Mouse (Mus musculus) heart, postnatal 10 days (tissue): Measurements from ENCODE around the gene Slc29a4. TPM values are rescaled to one million over a fixed set of nuclear protein-coding genes. Genes with fewer than 3 reads are reported as not detected.

Source experiments
- DNase-seq, 2 experiments: peaks; one replicate each; pipeline ENCODE4 v3.0.0; 2021
- intact Hi-C: fragments of 180-260 bp; cut with DNase I; formaldehyde crosslinking; loops from one replicate; pipeline ENCODE4 v1.15.1; 2025
- total RNA-seq, 2 experiments: library from RNA; stranded (reverse); gene quantifications; 2 replicates each; pipeline ENCODE4 v1.2.3; 2021

Gene Slc29a4
- 1 to 10 TPM; 1.1 to 1.5 TPM for total RNA-seq

DNA sequence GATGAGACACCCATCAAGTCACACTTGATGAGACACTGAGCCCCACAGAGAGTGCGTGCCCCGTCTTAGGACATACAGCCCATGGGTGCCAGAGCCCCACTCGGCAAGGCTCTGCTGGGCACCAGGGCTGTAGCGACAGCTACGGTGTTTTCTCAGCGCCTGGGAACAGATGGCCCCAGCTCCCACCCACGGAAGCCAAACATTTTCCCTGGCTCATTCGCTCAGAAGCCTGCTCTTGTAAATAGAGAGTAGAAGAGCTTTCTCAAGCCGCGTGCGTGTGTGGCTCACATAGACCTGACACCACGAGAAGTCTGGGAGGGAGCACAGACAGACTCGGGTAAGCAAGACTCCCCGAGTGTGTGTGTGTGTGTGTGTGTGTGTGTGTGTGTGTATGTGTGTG, at the start of gene Slc29a4:
Gene Slc29a4, plus strand, starts transcription at position 265 of the 400 bp plus-strand sequence.
- intact Hi-C loops, result no loop called here
- DNase-seq, result no peak

DNA sequence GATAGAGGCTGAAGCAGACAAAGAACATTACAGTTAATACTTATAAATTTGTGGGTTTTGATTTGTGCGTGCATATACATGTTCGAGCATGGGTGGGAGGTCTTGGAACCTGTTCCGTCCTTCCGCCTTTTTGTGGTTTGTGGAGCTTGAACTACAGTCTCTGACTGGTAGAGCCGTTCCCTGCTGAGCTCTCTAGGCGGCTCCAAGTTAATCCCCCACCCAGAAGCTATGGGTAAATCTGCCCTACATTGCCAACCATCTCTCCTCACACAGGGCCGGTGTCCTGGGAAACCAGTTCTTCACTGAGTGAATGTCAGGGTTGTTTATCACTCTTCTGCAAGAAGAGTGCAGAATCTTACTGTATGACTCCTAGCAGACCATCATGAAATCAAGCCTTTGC, 44.1 kb upstream of the Slc29a4 start:
- DNase-seq, result no peak
- intact Hi-C loops, result no loop called here

DNA sequence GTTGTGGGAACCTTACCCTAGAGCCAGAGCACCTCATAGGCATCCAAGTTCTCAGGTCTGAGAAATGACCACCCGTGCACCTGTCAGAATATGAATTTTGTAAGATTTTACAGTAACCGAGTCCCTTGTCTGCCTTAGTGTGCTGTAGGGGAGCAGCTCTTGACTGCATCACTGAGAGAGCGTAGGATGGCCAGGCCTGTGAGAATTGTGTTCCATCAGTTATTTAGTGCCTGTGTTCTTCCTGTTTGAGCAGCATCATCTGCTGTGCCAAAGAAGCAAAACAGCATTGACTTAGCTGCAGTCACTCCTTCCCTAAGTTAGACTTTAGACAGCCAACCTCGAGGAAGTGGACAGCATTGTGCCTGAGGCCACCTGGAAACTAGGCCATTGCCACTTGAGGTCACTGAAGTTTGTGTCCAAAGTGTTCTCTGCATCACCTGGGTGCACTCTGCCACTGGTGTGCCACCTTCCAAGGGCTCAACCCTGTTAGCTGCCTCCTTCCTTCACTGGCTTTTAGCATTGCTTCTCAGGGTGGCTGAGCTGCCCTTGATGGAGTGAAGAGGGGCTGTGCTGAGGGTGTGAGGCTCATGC, 42.8 kb upstream of the Slc29a4 start:
- intact Hi-C loops, result no loop called here
- no peak for DNase-seq

DNA sequence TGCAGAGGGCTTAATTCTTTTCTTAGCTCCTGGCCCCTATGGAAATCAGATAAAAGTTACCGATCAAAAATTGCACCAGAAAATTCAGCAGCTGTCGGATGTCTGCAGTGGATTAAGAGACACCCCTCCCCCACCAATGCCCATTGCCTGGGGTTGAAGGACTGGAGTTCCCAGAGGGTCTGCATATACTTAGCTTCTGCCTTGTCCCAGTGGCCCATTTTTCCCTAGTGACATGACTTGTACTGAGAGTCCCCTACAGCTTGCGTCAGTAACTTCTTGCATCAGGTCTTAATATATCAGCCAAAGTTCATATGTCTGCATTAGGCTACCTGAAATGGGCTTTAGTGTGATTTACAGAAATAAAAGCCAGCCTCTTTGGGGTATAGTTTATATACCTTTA, 41.9 kb upstream of the Slc29a4 start:
- DNase-seq, result no peak
- intact Hi-C loops, result no loop called here

DNA sequence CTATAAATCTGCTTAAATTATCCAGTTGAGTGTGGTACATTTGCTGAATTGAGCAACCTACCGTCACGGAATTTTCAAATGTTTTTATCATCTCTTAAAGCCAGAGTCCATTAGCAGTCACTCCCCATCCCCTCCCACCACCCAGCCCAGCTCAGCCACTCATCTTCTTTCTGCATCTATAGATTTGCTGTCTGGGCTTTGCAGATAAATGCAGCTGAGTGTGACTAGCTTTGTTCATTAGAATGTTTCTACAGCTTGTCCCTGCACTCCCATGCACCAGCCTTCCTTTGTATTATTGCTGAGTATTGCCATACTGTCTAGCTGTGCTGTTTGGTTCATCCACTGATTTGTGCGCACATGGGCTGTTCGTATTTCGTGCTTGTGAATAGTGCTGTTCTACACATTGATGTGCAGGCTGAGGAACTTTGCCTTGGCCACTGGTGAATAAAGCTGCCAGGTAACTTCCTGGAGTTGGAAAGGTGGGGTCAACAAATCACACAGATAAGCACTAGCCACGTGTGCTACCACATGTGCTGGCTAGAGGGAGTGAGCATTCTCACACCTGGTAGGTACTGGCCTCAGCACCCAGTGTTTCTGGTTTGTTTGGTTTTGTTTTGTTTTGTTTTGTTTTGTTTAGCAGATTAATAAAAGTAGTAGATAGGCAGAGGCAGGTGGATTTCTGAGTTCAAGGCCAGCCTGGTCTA, 41.4 kb upstream of the Slc29a4 start:
- intact Hi-C loops, result no loop called here
- no peak for DNase-seq

DNA sequence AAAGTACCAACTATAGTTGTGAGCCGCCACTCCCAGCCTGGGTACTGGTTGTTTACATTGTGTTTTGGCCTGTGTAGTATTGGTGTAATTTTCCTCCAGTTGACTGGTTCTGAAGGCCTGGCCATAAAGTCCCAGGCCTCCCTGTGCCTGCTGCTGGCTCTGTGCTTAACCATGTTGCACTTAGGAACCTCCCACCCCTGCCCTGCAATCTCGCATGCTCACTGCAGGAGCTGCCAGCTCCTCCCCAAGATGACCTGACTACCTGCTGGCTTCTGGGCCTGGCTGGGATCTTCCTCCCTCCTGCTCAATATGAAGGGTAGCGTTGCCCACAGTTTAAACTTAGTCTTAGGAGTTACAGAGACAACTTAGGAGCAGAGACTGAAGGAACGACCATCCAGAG, 40.0 kb upstream of the Slc29a4 start:
- intact Hi-C loops, result no loop called here
- no peak for DNase-seq

DNA sequence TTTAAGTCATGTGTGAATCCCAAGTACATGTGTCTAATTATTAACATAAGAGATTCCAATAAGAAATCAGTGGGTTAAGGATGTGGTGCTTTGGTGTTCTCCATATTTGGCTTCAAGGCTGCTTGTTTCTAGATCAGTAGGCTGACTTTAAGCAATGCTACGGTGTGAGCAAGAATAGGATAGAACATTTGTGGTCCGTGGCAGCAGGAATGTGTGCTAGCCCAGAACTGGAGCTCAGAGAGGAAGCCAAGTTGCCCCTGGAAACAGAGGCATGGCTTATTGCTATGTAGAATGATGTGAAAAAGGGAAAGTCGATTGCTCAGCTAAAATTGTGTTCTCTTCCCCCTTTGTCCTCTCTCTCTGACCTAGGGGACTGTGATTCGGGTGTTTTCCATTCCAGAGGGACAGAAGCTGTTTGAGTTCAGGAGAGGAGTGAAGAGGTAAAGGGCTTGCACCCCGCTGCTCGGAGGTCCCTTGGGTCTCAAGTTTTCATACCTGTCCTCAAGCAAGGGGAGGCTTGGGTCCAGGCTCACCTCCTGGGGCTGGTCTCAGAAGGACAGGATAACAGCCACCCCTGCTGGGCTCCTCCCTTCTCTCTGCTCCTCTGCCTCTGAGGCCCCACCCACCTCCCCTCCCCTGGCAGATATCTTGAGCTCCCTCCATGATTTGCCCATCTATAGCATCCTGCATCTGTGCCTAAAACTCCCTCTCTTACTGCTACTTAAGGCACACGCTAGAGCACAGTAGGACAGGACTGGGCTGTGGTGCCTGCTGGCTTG, 31.5 kb upstream of the Slc29a4 start:
- intact Hi-C loops, result no loop called here
- DNase-seq, result no peak

DNA sequence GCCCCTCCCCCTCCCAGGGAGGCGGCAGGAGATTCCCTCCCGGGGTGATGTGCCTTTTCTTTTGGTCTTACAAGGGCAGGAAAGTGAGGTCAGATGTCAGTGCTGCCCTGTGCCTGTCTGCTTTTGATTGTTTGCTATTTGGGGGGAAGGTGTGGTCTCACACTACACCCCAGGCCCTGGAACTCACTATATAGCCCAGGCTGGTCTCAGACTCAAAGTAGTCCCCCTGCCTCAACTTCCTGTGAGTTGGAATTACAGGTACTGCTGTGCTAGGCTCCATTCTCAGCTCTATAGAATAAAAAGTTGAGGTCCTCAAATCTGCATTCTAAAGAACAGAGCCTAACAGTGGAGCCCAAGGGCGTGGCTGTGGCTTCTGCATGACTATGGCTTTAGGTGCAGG, 24.4 kb upstream of the Slc29a4 start:
- no peak for DNase-seq

DNA sequence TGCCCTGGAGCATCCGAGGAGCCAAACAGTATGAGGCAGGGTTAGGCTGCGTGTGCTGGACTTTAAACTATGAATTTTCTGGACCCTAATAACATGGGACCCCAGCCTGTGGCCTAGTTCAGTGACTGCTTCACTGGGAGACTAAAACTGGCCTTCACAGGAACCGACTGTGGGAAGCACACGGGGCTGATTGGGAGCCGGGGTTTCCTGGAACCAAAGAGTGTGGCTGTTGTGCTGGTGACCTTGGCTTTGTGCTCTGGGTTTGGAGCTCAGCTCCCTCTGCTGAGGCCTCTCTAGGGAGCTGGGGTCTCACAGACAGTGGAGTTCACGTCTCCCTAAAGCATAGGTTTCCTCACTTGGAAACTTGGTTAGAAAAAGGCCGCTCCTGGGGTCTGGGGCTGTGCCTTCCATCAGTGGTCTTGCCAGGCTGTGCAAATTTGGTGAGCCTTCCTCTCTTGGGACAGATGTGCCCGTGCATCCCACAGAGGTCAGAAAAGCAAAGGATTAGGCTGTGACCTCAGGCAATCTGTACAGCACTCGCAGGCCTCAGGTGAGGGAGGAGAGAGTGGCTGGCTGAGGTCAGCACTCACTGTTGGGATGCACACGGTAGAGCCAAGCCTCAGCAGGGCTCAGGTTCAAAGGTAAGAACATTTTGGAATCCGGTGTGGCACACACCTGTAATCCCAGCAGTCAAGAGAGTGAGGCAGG, 23.6 kb upstream of the Slc29a4 start:
- no peak for DNase-seq
- intact Hi-C loops, result no loop called here

More for the DNA sequence above, 24.4 kb upstream of the Slc29a4 start:
- intact Hi-C loops, result no loop called here

DNA sequence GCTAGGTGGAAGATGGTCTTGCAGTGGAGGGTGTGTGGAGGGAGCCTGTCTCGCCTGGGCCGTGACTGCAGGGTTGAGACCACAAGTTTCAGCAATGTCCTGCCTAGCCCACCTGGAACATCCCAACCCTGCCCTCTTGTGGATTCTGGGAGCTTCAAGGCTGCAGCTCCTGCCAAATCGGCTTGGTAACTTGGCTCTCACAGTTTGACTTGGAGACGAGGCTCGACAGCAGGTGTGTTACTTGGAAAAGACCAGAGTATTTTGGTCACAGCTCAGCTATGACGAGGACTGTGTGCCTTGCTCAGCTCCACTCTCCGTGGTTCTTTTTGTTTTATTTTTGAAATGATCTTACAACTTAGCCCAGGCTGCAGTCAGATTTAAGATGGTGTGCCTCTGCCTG, 22.6 kb upstream of the Slc29a4 start:
- DNase-seq, result no peak
- intact Hi-C loops, result no loop called here

DNA sequence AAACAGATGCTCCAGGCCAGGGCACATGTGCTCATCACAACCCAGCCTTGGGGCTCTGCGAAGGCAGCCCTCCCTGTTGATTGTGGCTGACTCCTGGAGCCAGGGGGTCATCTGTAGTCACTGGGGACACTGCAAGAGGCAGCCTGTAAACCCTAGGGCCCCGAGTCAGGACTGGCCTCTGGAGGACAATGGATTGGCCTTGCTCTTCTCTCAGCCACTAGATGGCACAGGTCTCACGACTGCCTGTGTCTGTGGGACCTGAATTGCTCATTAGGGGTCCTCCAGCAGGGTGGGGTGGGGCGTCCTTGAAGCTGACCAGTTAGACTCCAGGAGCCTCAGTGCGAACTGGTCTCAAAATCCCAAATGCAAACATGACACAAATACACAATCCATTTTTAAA, 19.2 kb upstream of the Slc29a4 start:
- intact Hi-C loops, result loop anchor here (1.0 kb wide), 1 partner anchor 45 kb away; no protein-coding TSS in a partner anchor
- DNase-seq, result no peak

DNA sequence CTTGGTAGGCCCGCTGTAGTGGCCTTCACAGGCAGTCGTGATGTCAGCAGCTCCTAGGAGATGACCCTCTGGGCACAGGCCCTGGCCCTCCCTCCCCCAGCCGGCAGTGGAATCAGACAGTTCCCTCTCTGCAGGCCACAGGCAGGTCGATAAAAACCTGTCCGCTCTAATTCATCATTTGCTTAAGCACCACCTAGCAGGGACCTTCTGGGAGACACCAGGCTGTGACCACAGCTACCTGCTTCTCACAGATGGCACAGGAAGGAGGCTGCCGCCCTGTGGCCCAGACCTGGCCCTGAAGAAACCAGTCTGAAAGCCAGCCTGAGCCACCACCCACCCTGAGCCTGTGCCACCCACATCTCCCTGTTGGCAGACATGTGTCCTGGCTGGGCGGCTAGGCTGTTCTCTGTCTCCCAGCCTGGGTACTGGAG, 14.2 kb upstream of the Slc29a4 start:
- no peak for DNase-seq
- intact Hi-C loops, result no loop called here

DNA sequence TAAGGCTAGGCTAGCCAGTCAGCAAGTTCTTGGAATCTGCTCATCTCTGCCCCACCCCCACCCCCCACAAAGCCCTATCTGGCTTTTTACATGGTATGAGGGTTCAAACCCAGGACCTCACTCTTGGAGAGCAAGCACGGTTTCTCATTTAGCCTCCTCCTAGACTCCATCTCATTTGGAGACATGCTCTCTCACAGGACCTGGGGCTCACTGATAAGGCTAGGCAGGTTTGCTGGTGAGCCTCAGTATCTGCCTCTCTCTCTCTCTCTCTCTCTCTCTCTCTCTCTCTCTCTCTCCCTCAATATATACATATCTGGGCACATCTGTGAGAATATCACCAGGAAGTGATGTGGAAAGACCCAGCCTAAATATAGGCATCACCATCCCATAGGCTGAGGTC, 13.2 kb upstream of the Slc29a4 start:
- no peak for DNase-seq
- intact Hi-C loops, result no loop called here

DNA sequence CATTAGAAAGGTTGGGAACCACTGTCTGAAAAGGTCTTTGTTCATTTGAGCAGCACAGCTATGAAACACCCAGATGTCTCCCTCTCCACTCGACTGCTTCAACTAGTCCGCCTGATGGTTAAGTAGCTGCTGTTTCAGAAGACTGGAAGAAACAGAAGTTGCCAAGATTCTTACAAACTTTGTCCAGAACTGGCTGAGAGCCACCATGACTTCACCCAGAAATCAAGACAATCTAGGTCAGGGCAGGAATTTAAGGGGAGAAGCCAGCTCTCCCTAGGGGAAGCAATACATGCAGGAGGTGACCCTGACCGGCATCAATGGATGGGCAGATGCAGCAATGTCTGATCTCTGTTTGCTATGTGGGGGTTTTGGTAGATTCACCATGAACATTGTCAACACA, 10.4 kb upstream of the Slc29a4 start:
- intact Hi-C loops, result no loop called here
- DNase-seq, result no peak

DNA sequence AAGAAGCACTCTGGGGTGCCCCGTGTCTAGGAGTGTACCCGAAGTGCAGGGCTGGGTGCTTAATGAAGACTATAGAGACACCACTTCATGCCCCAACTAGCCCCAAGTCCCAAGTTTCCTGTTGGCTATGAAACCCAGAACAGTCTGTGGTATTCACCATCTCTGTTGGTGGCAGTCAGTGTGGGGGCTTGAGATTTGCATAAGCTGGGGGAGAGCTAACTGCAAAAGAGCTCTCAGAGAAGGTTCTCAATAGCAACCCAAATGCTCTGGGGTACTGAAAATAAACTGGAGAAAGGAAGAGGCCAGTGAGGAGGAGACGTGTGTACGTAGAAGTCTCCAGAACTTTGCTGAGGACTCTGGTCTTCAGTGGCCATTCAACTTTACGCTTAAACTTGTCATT, 9.8 kb upstream of the Slc29a4 start:
- intact Hi-C loops, result no loop called here
- no peak for DNase-seq

DNA sequence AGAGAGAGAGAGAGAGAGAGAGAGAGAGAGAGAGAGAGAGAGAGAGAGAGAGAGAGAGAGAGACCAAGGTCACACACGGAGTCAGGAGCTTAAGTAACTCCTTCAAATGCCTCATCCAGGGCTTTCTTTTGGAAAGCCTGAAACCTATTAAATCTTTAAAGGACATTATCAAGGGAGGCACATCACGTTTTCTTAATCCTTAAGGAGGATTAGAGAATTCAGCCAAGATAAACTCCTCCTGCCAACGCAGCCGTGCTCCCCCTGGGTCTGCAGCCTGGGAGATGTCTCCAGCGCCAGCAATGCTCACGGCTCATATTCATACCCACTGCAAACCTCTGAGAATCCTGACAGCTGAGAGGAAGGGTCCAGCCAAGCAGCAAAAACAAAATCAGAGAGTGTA, 3.4 kb upstream of the Slc29a4 start:
- intact Hi-C loops, result no loop called here
- DNase-seq, result no peak

DNA sequence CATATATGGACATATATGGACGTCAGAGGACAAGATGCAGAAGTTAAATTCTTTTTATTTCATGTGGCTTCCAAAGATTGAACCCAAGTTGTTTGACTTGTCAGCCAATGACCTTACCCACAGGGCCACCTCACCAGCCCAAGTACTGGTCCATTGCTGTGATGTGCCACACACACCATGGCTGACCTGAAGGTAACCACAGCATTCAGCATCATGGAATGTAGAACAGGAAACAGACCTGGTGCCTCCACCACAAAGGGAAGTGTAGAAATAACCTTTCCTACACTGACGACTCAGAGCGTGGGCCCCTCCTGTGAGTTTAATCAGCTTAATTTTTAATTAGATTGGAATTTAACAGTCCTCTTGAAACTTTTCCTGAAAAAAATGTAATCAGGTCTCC, 2.0 kb upstream of the Slc29a4 start:
- no peak for DNase-seq
- intact Hi-C loops, result no loop called here

DNA sequence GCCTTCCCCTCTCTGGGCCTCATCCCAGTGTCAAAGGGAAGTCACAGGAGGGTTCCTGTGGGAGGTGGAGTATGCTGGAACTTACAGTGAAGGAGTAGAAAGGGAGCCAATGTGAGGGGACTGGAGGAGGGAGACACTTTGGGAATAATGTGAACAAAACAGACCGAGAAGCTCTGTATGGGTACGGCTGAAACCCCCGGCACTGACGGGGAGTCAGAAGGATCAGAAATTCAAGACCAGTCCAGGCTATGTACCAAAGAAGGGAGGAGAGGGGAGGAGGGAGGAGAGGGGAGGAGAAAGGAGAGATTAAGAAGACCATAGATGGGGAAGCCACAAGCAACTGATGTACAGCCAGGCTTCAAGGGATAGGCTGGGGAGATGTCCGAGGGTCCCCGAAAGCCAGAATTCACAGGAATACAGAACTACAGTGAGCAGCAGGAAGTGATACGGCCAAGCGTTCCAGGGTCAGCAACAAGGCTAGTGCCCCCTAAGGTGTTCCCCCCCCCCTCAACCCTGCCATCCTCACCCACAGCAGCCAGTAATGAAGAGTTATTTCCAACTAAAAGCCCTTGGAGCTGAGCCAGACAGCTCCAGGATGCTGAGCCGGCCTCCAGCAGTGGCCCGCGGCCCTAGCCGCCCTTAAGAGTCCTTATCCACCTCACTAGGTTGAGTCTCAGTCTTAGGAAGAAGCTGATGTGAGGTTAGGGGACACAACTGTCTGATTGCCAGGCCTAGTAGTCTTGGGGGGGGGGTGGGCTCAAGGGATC, 842 bp downstream of the Slc29a4 start:
- no peak for DNase-seq
- intact Hi-C loops, result no loop called here

DNA sequence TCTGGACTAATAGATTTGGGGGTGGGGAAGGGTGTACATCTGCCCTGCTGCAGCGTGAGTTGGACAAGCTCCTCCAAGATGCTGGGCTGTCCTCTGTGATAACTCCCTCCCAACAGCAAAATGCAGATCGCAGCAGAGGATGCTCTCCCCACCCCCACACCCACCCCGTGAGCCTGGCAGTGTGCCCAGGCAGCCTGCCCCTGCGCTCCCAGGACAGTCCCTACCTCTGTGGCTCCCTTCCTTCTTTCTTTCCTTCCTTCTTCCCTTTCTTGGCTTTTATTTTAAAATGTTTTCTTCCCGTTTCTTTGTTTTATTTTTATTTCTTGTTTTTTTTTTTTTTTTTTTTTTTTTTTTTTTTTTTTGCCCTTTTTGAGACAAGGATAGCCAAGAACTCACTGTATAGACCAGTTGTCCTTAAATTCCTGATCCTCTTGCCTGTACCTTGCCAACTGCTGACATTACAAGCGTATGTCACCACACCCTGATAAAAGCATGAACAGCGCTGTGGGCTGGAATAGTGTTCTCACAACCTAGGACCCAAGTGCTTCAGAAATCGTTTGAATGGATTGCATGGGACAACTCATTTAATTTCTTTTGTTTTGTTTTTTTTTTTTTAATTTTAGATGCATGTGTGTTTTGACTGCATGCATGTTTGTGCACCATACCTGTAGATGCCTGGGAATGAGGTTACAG, 1.6 kb downstream of the Slc29a4 start:
- intact Hi-C loops, result no loop called here
- no peak for DNase-seq
